Mouse (Mus musculus): ENCODE data around the gene Loxl1.

DNA sequence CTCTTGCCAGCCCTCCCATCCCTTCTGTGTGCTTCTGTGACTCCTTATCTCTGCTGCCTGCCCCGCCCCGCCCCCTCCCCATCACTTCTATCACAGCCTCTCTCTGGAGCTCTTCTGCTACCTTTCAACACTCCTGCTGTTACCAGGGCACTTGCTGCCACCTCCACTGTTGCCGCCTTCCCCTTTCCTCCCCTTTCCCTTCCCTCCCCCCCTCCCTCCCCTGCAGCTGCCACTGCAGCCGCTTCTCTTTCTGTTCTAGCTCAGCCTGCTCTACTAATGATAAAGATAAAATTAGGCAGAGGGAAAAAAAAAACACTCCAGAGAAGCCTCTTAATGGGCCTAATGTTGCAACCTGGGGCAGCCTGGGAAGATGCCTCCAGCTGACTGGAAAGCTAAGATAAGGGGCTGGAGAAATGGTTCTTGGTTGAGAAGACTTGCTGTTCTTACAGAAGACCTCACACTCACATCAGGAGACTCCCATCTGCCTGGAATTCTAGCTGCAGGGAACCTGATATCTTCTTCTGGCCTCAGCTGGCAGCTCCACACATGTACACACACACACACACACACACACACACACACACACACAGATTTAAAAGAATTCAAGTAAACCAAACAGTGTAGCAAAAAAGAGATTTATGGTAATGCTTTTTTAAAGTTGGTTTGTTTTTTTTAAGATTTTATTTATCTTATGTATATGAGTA is 13.6 kb upstream of the Loxl1 start:
- no peak for TF ChIP-seq CTCF (IDR thresholded peaks at IDR 0.05; ENCODE audit: low read depth, low read length)
- no peak for TF ChIP-seq EP300 (IDR thresholded peaks at IDR 0.05; ENCODE audit: insufficient read depth, low read depth, low read length)
